Mouse (Mus musculus): ENCODE results near the gene Sipa1. TPM values are rescaled to one million over a fixed set of nuclear protein-coding genes. Genes with fewer than 3 reads are reported as not detected.

Sipa1 gene
- polyA plus RNA-seq (2012), result 89.3 and 105 TPM in 2 replicates

DNA sequence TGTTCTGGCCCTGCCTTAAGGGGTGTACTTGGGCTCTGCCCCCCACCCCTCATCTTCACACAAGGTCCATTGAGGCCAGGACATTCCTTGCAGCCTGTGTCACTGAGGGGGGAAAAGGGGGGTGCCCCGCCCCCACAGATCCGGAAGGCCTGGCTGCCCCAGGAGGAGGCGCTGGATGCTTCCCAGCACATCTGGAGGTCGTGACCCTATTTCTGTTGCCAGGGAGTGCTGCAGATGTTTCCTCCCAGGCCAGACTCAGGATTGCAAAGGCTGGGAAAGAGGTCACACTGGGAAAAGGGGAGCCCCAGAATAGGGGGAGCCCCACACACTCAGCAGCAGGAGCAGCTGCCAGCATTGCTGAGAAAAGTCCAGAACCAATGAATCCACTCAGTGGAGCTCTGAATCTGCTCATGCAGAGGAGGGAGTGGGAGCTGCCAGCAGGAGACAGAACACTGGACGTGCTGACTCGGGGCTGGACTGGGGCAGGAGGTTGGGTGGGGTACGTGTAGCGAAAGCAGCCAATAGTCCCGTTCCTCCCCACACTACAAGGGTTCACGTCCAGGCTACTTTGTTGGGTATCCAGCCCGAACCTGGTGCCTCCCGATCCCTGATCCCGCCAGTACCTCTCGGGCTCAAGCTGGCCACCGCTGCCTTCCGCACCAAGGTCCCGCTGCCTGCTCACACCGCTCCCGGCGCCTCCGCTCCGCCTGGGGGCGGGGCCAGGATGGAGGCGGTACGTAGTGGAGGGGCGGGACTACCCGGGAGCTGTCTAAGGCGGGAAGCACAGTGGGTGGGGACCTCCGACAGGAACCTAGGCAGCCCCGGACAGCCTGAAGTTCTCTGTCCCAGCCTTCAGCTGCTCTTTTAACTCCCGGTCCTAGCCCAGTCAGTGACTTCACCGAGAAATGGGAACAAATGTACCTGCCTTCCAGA lies at the start of gene Sipa1:
Sipa1 (minus strand) TSS at position 727 of the 933 bp plus-strand sequence.
- no peak for TF ChIP-seq GATA1 (IDR thresholded peaks at IDR 0.05; ENCODE audit: low read length)

DNA sequence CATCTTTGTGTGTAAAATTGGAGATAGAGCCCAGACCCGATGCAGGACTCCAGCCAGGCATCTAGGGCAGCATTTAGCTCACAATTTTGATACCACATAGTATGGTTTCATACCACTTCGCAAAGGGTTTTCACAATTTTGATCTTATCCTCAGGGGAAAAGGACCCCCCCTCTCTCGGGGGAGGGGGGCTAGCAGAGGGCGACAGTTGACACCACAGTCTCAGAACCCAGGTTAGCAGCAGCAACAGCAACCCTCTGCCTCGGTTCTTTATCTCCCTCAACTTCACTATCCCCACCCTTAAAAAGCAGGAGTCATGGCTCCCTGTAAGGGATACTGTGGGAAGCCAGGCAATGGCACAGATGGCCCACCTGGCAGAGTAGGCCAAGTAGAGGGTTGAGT lies 49.7 kb upstream of the Sipa1 start:
- no peak for TF ChIP-seq GATA1 (IDR thresholded peaks at IDR 0.05; ENCODE audit: low read length)

DNA sequence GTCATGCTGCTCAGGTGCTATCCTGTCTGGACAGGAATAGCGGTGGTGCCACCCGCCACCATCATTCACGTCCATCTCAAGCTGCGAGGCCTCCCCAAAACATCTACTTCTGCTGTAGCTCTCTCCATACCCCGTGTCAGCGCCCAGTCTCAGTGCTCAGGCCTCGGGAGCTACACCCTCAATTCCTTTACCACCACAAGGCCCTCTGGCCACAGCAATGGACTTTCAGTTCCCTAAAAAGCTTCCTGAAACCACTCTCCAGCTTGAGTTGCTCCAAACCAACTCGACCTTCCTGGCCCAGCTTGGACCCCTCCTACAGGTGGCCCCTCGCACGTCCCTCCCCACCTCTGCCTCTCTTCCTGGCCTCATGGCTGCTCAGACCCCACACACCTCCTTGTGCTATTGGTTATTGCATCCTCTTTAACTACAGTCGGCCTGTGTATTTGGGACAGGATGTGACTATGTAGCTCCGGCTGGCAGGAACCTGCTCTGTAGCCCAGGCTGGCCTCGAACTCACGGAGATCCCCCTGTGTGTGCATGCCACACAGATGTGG lies 48.5 kb upstream of the Sipa1 start:
- TF ChIP-seq GATA1 (IDR thresholded peaks at IDR 0.05; ENCODE audit: low read length), result no peak

DNA sequence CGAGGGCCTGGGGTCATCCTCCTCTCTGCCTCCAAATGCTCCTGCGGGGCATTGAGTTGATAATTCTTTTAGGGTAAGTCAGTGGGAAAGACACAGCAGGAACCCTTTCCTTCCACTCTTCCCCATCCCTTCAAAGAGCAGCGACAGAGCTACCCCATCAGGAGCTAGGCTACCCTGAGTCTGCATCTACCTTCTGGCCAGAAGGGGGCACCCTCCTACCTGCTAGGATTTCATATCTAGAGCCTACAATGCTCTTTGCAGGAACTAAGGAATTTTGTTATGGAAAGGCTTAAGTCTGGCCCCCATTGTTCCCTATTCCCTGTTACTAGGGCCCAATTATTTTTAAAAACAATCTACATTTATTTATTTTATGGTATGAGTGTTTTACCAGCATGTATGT lies 47.7 kb upstream of the Sipa1 start:
- TF ChIP-seq GATA1 (IDR thresholded peaks at IDR 0.05; ENCODE audit: low read length), result no peak

DNA sequence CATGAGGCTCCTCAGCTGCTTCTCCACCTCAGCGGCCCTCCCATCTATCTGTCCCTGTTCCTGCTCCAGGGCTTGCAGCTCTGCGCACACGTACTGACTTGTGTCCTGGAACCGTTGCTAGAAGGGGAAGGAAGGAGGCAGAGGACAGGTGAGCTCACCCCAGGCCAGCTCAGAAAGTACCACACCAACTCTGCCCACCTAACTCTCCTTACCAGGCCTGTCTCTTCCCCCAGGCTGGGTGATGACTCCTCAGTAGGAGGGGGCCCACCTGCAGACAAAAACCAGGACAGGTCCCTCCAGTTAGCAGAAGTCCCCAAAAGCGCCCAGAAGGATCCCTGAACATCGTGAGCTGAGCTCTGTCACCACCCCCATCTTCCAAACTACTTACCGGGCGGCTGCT lies 47.1 kb upstream of the Sipa1 start:
- TF ChIP-seq GATA1 (IDR thresholded peaks at IDR 0.05; ENCODE audit: low read length), result no peak

DNA sequence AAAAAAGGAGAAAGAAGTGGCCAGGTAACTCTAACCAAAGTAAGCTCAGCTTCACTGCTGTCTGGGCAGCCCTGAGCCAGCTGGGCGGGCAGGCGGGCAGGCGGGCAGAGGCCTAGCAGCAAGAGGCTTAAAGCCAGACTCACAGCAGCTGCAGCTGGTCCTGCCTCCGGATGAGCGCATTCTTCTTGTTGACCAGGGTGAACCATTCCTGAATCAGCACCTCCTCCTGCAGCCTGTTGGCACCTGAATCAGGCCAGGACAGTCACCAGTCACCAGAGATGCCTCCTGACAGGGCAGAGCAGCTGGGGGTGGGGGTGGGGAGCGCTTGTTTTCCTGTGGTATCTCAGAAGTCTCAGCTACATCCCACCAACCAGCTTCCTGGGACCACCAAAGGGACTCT lies 46.6 kb upstream of the Sipa1 start:
- TF ChIP-seq GATA1 (IDR thresholded peaks at IDR 0.05; ENCODE audit: low read length), result no peak

DNA sequence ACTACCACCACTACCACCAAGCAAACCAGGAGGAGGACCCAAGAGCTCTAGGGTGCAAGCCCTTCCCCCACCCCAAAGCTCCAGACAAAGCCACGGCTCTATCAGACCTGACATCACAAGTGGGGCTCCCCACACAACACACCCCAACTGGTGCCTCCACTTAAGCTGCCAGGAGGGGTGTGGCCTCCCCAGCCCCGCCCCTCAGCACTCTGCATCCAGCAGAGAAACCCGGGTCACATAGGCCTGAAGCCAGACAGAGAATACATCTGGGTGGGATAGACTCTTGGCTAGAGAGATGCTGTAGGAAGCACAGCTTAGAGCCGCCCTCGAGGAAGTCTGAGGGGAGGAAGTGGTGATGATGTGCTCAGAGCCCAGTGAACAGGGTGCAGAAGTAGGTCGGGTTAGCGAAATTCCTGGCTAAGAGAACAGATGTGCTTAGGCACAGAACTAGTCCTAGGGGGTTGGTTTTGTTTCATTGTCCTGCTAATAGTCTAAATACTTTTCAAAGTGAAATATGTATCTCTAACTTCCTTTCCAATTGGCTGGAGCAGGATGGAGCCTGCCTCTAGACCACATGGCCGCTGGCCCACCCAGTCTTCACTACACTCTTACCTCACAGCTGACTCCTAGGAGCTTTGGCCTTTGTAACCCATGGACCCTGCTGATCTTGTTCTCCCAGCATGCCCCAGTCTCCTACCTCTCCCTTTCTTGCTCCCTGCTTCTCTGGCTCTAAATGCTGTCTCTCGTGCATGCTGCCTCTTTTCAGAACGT lies 41.5 kb upstream of the Sipa1 start:
- no peak for TF ChIP-seq GATA1 (IDR thresholded peaks at IDR 0.05; ENCODE audit: low read length)

DNA sequence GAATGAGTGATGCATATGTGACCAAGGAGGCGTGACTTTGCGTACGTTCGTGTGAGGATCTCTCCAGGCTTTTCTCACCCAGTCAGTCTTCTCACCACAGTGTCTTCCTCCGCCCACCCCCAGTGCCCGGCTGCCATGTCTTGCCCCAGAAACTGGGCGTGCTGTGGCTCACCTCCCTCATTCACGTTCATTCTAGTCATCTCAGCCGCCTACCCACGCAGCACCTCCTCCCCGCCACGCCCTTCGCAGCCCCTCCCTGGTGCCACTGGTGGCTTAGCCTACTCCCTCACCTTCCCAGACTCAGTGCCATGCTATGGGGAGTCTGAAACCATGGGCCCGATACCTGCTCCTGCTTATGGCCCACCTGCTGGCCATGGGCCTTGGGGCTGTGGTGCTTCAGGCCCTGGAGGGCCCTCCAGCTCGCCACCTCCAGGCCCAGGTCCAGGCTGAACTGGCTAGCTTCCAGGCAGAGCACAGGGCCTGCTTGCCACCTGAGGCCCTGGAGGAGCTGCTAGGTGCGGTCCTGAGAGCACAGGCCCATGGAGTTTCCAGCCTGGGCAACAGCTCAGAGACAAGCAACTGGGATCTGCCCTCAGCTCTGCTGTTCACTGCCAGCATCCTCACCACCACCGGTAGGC lies 40.8 kb upstream of the Sipa1 start, which contains the start of gene Kcnk7:
Kcnk7 (plus strand) TSS at position 205 of the 638 bp plus-strand sequence.
- no peak for TF ChIP-seq GATA1 (IDR thresholded peaks at IDR 0.05; ENCODE audit: low read length)

DNA sequence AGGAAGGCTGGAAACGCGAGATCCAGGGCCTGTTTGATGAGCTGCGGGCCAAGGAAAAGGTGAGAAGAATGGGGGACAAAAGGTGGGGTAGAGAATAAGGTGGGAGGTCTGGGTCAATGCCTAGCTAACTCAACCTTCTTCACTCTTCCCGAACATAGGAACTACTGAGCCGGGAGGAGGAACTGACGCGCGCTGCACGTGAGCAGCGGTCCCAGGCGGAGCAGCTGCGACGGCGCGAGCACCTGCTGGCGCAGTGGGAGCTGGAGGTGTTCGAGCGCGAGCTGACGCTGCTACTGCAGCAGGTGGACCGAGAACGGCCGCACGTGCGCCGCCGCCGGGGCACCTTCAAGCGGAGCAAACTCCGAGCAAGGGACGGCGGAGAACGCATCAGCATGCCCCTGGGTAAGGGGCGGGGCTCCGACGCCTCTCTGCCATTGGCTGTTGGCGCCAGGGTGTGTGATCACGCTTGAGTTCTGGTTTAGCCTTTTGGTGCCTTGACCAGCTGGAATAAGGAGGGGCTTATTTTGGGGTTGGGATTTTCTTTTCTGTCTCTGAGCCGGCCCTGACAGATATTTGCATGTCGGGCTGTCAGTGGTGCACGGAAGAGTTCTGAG lies 32.4 kb upstream of the Sipa1 start:
- no peak for TF ChIP-seq GATA1 (IDR thresholded peaks at IDR 0.05; ENCODE audit: low read length)

DNA sequence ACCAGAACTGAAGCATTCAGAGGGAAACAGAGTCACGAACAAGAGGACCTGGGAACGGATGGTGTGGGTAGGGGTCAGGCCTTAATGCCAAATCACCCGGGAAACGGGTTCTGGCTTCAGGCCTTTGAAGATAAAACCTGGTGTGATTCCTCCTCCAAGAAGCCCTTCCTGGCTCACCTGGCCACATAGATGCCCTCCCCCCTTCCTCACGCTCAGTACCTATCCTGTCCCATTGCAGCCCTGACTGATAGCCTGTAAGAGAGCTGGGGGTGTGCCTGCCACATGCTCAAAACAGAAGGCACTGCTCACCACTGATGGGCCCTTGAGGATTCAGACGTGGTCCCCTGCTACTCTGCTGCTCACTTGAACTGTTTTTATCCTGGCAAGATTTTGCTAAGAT lies 30.3 kb upstream of the Sipa1 start:
- TF ChIP-seq GATA1 (IDR thresholded peaks at IDR 0.05; ENCODE audit: low read length), result no peak

DNA sequence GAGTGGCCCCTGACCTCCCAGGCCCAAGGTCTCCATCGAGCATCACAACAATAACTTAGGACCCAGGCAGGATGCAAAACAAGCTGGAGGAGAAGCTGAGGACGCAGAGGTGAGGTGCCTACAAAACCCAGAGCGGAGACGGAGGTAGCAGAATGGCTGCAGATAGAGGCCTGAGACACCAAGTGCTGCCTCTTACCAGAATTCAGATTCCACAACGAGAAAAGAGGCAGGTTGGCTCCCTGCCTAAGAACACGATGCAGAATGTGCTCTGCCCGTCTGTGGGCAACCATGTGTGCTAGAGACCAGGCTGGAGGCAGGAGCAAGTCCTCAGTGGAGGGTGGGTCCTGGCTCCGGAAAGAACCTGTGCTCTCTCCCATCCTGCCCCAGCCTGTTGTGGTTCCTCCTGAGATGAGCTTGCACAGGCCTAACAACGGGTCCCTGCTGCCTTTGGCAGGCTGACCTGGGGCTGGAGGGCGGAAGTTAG lies 29.4 kb upstream of the Sipa1 start:
- TF ChIP-seq GATA1 (IDR thresholded peaks at IDR 0.05; ENCODE audit: low read length), result no peak

DNA sequence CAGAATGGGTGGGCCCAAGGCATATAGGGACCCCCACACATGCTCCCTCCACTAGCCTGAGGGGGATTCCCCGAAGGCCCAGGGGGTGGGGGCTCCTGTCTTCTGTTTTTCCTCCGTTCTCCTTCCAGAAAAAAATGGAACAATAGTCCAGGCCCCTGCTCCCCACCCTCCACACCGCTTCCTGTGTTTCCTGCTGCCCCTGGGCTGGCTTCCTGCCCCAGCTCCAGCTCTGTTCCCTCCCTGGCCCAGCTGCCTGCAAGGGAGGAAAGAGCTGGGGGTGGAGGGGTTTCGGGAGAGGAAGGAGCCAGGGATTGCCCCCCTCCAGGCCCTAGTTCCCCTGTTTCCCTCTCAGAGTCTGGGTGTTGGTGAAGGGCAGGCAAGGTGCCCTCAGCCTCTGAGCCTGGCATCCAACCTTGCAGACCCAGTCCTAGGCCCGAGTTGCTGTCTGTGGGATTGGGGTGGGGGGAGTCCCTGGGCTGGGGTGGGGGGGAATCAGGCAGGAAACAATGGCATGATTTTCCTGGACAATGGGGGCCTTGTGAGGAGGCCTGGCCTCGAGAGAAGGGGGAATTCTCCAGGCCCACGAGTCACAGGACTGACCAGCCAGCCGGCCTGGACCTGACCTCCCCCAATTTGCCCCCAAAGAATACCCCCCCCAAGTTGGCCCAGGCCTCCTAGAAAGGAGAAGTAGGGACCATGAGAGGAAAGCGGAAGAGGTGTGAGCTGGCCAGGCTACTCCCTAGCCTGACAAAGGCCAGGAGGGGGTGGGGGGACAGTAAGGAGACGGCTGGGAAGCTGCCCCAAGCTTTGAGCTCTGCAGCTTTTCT lies 28.8 kb upstream of the Sipa1 start:
- TF ChIP-seq GATA1 (IDR thresholded peaks at IDR 0.05; ENCODE audit: low read length), result no peak

DNA sequence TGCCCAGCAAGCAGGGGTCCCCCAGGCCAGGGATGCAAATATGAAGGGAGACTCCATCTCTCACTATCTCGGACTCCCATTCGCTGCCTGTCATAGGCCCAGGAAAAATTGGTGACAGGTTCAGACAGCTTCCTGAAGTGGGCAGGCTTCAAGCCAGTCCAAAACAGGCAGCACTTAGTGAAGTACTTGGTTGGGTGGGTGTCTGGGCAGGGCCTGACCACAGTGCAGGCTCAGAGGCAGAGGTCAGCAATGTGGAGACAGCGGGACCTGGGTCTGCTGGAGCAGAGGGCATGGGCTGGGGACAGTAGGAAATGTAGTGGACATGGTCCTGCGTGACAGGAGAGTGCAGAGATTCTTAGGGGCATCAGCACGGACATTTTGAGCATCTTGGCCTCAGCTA lies 28.1 kb upstream of the Sipa1 start:
- TF ChIP-seq GATA1 (IDR thresholded peaks at IDR 0.05; ENCODE audit: low read length), result no peak

DNA sequence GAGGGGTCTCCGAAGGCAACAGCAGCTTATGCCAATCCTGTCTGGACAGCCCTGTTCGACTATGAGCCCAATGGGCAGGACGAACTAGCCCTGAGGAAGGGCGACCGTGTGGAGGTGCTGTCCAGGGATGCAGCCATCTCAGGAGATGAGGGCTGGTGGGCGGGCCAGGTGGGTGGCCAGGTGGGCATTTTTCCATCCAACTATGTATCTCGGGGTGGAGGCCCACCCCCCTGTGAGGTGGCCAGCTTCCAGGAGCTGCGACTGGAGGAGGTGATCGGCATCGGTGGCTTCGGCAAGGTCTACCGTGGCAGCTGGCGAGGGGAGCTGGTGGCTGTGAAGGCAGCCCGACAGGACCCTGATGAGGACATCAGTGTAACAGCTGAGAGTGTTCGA lies 26.8 kb upstream of the Sipa1 start:
- no peak for TF ChIP-seq GATA1 (IDR thresholded peaks at IDR 0.05; ENCODE audit: low read length)
